Mouse (Mus musculus) bone marrow, adult 2 months (tissue): ENCODE measurements around the gene Stoml1.

Experiments used
- CTCF ChIP-seq: fragments of 200-500 bp; IDR thresholded peaks from 2 replicates; pipeline ENCODE4 v1.5.1; 2011; ENCODE audit warnings: low read length, control low read depth; ENCODE audit not compliant: control insufficient read depth, insufficient read depth
- POLR2A ChIP-seq: fragments of 200-500 bp; IDR thresholded peaks from 2 replicates; pipeline ENCODE4 v1.6.1; 2011; ENCODE audit warnings: low read depth, mild to moderate bottlenecking, control low read depth, low read length, borderline replicate concordance; ENCODE audit not compliant: control insufficient read depth

- no peak for TF ChIP-seq CTCF
- TF ChIP-seq POLR2A, result no peak
These were observed 42.9 kb downstream of the Stoml1 start for GRCm38 (mm10) chr9:58295766-58296361.
